Mouse (Mus musculus): ENCODE data around the gene Oas1g.
"Not testable (repeated sequence)": the region's sequence is repeated elsewhere in the genome, so short reads cannot be mapped to it uniquely, and the experiment has no call there.

- not testable (repeated sequence) for TF ChIP-seq CTCF (IDR thresholded peaks at IDR 0.05; ENCODE audit: low read depth, low read length); POLR2A (IDR thresholded peaks at IDR 0.05; ENCODE audit: insufficient read depth, low read length)
Observed at GRCm38 (mm10) chr5:120878803-120879202, 8.6 kb downstream of the Oas1g start.

Data from ES-Bruce4 (cell line).